Mouse (Mus musculus) embryonic facial prominence, embryonic 11.5 days (tissue): ENCODE measurements at regions not wholly inside any gene's neighbourhood (a gene's known extent, or its start where the extent isn't known, plus 50 kb on each side); places are given as distances from the start of the nearest gene placed in this dataset.

Source experiments
- ATAC-seq: fragments of 200-750 bp; cut with Nextera tagmentation; replicated peaks from 2 replicates; pipeline ENCODE4 v1.8.0; 2017; ENCODE audit warnings: low read depth; ENCODE audit not compliant: insufficient number of reproducible peaks, low FRiP score, low TSS enrichment
- DNase-seq: peaks from one replicate; pipeline ENCODE4 v3.0.0-alpha.2; 2015; ENCODE audit warnings: low spot score
- H3K27ac ChIP-seq: fragments of 300-500 bp; sonication (generic); replicated peaks from 2 replicates; pipeline ENCODE4 v1.5.1; 2014; ENCODE audit warnings: mild to moderate bottlenecking, low read depth, low read length, control low read depth
- H3K27me3 ChIP-seq: fragments of 300-500 bp; sonication (generic); 2 replicates; pipeline ENCODE4 v1.6.1; 2014; ENCODE audit warnings: mild to moderate bottlenecking, low read length, moderate library complexity, mixed read lengths; ENCODE audit not compliant: control insufficient read depth, insufficient read depth
- H3K36me3 ChIP-seq: fragments of 300-500 bp; sonication (generic); replicated peaks from 2 replicates; pipeline ENCODE4 v1.6.1; 2014; ENCODE audit warnings: low read depth, mild to moderate bottlenecking, low read length, moderate library complexity, mixed read lengths; ENCODE audit not compliant: control insufficient read depth, insufficient read depth
- H3K4me1 ChIP-seq: fragments of 300-500 bp; sonication (generic); 2 replicates; pipeline ENCODE4 v1.6.1; 2014; ENCODE audit warnings: low read length, mixed read lengths; ENCODE audit not compliant: control insufficient read depth, insufficient read depth
- H3K4me2 ChIP-seq: fragments of 300-500 bp; sonication (generic); 2 replicates; pipeline ENCODE4 v1.6.1; 2014; ENCODE audit warnings: low read depth, mild to moderate bottlenecking, control low read depth, low read length, moderate library complexity
- H3K4me3 ChIP-seq: fragments of 300-500 bp; sonication (generic); 2 replicates; pipeline ENCODE4 v1.5.1; 2014; ENCODE audit warnings: low read depth, low read length, control low read depth
- H3K9ac ChIP-seq: fragments of 300-500 bp; sonication (generic); replicated peaks from 2 replicates; pipeline ENCODE4 v1.6.1; 2014; ENCODE audit warnings: mild to moderate bottlenecking, control low read depth, low read length
- H3K9me3 ChIP-seq: fragments of 300-500 bp; sonication (generic); replicated peaks from 2 replicates; pipeline ENCODE4 v1.6.1; 2016; ENCODE audit warnings: mild to moderate bottlenecking, low read length, inconsistent platforms, mixed read lengths; ENCODE audit not compliant: control insufficient read depth
- WGBS: fragments of 180-500 bp; shearing (Covaris S2); extraction: QIAGEN DNeasy Blood & Tissue Kit; methylation state at CpG from one replicate; pipeline ENCODE4 v1.1.7; 2014; 5-methylcytosine and 5-hydroxymethylcytosine counted together

DNA sequence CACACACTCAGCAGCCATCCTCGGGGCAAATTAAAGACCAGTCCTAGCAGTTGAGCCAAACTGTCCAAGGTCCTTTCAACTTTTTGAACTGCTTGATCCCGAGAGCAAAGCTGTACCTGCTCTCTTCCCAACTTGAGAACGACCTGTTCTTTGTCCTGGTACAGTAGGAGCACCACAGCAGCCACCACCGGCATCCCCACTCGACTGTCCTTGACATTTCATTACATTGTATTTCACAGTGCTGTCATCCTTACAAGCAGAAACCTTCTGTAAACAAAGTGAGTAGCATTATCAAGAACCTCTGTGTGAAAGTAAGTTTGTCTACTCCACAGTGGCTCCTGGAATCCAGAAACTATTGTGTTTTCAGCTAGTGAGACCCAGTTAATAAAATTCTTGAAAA is 240.2 kb upstream of the Zfp462 start:
- DNase-seq (no peak), ATAC-seq (no peak)
- Histone ChIP-seq H3K9me3 (no peaks in the 10 kb centered on the region), H3K4me1 (no peaks in the 10 kb centered on the region), H3K4me3 (no peak overlapping the region), H3K36me3 (no peaks in the 10 kb centered on the region), H3K9ac (no peak overlapping the region), H3K27ac (no peak overlapping the region), H3K4me2 (no peak overlapping the region), H3K27me3 (no peaks in the 10 kb centered on the region)
- 80% methylated on average over 5 of the region's 5 CpGs for WGBS

DNA sequence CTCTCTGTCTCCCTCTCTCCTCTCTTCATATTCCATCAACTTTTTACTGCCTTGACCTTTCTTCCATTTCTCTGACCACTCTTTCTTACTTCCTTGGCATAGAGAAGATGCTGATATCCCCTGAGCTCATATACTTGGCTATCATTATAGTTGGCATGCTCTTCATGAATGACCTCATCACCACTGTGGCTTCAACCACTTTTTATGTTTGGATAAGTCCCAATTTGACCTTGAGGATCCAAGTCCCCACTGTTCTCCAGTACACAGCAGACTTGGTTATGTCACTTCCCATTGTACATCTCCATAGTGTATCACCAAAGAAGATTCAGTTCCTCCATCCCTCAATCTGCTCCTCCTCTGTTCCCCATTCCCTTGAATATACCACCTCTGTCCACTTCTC is 235.1 kb upstream of the Zfp462 start:
- no peaks in the 10 kb centered on the region for H3K4me1 ChIP-seq
- no peak overlapping the region for H3K4me2 ChIP-seq
- no peak overlapping the region for H3K4me3 ChIP-seq
- H3K27me3 ChIP-seq = no peaks in the 10 kb centered on the region
- no peak for ATAC-seq
- H3K9ac ChIP-seq = no peak overlapping the region
- H3K36me3 ChIP-seq = no peaks in the 10 kb centered on the region
- no peak for DNase-seq
- H3K27ac ChIP-seq = no peak overlapping the region
- H3K9me3 ChIP-seq = no peaks in the 10 kb centered on the region

DNA sequence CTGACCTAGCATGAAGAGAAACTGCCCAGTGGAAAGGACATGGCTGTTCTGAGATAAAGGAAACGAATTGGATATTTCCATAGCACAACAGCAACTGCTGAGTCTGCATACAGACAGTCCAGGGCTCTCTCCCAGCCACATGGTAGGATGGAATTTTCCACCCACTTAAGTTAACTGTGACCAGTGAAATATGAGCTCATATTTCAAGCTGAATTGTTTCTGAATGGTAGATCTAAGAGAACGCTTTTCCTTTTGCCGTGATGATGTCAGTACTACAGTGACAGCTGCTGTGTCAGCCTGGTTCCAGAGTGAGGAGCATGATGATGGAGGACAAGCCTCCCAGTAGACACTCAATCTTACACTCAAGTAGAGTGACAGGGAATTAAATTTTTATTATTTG is 231.9 kb upstream of the Zfp462 start:
- peak; percentile 34; the same call in 1 of the 2 replicates for ATAC-seq
- Histone ChIP-seq H3K36me3 (no peaks in the 10 kb centered on the region), H3K4me2 (no peak overlapping the region), H3K9ac (no peak overlapping the region), H3K27me3 (no peaks in the 10 kb centered on the region), H3K4me3 (no peak overlapping the region), H3K4me1 (no peaks in the 10 kb centered on the region), H3K27ac (no peak overlapping the region), H3K9me3 (no peaks in the 10 kb centered on the region)
- WGBS = 45% methylated on average over 3 of the region's 3 CpGs
- peak; percentile 66 for DNase-seq

DNA sequence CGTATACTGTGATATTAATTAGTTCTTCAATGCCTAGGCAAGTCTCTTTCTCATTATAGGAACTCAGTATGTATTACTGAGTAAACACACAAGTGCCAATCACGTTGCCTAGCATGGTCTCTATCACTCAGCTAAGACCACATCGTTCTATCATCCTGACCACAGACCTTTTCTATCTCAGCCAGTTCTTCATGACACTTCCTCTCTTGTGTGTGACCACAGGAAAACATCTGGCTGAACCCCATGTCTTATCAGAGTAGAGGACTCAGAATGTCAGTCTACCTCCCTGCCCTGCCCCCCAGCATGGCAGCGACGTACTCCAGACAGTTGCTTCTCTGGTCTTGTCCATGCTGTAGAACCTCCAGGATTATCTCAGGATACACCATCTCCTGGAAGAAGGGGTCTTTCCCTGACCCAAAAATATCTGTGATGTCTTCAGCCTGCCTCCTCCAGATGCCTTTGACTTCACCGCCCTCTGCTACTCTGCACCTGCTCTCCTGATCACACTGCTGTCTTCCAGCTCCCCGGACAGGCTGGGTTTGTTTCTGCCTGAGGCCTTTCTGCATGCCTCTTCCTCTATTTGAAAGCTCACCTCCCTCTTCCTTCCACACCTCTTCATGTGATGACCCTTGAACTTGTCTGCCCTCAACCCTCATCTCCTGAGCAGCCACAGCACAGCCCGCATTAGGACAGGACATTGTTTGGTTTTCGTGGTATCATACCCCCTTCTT is 230.1 kb upstream of the Zfp462 start:
- Histone ChIP-seq H3K4me3 (no peak overlapping the region), H3K27me3 (no peaks in the 10 kb centered on the region), H3K9me3 (no peaks in the 10 kb centered on the region), H3K4me2 (no peak overlapping the region), H3K27ac (no peak overlapping the region), H3K9ac (no peak overlapping the region), H3K36me3 (no peaks in the 10 kb centered on the region), H3K4me1 (no peaks in the 10 kb centered on the region)
- DNase-seq (no peak), ATAC-seq (no peak)
- 80% methylated on average over 9 of the region's 9 CpGs for WGBS

DNA sequence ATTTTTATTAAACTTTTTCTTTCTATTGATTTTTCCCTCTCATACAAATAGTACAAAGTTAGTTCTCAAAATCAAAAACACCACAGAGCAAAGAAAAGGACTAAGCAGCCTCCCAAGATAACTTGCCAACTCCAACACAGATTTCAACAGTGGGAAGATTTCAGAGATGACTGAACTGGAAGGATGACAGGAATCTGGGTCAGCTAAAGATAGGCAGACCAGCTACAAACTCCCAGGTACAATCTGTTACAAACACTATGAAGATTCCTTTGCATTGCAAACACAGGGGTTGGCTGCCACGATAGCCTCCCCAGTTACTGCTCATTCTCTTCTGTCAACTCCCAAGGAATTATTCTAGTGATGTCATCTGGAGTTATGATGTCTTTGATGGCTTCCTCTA is 226.8 kb upstream of the Zfp462 start:
- Histone ChIP-seq H3K27me3 (no peaks in the 10 kb centered on the region), H3K36me3 (no peaks in the 10 kb centered on the region), H3K4me2 (no peak overlapping the region), H3K4me1 (no peaks in the 10 kb centered on the region), H3K4me3 (no peak overlapping the region), H3K9me3 (no peaks in the 10 kb centered on the region), H3K9ac (no peak overlapping the region), H3K27ac (no peak overlapping the region)
- WGBS = 89% methylated on average over 1 of the region's 1 CpGs
- no peak for ATAC-seq
- no peak for DNase-seq

DNA sequence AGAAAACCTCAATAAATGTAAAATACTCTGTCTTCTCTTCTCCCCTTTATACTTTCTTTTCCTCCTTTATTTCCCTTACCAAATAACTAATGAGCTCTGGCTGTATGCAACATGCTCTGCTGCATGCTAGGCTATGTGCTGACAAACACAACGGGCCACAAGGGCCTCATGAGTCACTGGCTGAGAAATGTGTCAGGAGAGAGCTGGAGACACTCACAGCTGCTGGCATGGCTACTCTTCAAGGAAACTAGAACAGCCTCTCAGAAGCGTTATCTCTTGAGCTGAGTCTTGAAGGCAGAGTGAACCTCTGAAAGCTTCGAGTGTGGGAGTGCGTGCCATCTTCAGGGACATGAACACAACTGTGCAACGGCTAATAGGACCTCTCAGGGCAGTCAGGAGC is 205.8 kb upstream of the Zfp462 start:
- H3K9me3 ChIP-seq = no peaks in the 10 kb centered on the region
- 84% methylated on average over 5 of the region's 5 CpGs for WGBS

DNA sequence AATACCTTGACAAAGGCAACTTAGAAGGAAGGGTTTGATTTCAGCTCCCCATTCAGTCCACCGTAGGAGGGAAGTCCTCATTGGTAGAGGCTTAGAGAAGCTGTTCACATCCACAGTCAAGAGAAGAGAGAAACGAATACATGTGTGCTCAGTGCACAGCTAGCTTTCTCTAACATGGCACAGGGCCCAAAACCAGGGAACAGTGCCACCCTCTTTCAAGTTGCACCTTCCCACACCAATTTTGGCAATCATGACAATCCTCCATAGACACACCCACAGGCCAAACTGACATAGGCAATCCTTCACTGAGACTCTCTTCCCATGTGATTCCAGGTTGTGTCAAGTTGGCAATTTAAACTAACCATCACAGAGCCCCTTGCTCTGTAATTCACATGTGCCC is 193.4 kb upstream of the Zfp462 start:
- DNase-seq (no peak), ATAC-seq (no peak)
- H3K27ac ChIP-seq = no peak overlapping the region
- H3K4me3 ChIP-seq = no peak overlapping the region
- WGBS = 88% methylated on average over 2 of the region's 2 CpGs
- H3K36me3 ChIP-seq = no peaks in the 10 kb centered on the region
- no peak overlapping the region for H3K4me2 ChIP-seq
- no peak overlapping the region for H3K9ac ChIP-seq
- H3K27me3 ChIP-seq = no peaks in the 10 kb centered on the region
- H3K4me1 ChIP-seq = no peaks in the 10 kb centered on the region
- H3K9me3 ChIP-seq = no peaks in the 10 kb centered on the region

More for the DNA sequence above, 205.8 kb upstream of the Zfp462 start:
- Histone ChIP-seq H3K4me1 (no peaks in the 10 kb centered on the region), H3K27me3 (no peaks in the 10 kb centered on the region), H3K36me3 (no peaks in the 10 kb centered on the region), H3K27ac (no peak overlapping the region), H3K4me2 (no peak overlapping the region), H3K4me3 (no peak overlapping the region), H3K9ac (no peak overlapping the region)
- ATAC-seq (no peak), DNase-seq (no peak)

DNA sequence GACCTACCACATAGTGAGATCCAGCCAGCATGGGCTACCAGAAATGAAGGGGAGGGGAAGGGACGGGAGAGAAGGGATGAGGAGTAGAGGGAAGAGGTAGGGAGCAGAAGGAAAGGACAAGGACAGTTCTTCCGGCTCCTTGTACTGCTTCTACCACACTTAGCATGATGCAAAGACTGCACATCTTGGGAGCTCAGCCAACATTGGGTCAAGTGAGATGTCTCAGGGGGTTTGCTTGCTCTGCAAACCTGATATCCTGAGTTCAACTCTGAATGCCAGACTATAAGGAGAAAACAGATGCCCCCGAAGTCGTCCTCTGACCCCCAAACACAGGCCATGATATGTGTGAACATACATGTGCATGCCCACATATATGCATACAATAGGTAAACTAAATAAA is 188.4 kb upstream of the Zfp462 start:
- H3K27me3 ChIP-seq = no peaks in the 10 kb centered on the region
- H3K9ac ChIP-seq = no peak overlapping the region
- ATAC-seq (no peak), DNase-seq (no peak)
- no peaks in the 10 kb centered on the region for H3K9me3 ChIP-seq
- H3K27ac ChIP-seq = no peak overlapping the region
- H3K36me3 ChIP-seq = no peaks in the 10 kb centered on the region
- H3K4me3 ChIP-seq = no peak overlapping the region
- H3K4me2 ChIP-seq = no peak overlapping the region
- 86% methylated on average over 4 of the region's 4 CpGs for WGBS
- H3K4me1 ChIP-seq = no peaks in the 10 kb centered on the region
